Mouse (Mus musculus) cerebellum, adult 11-12 months (tissue): Measurements from ENCODE around the gene Phpt1.
"Not testable (repeated sequence)": the region's sequence is repeated elsewhere in the genome, so short reads cannot be mapped to it uniquely, and the experiment has no call there.

Experiments
- DNase-seq: peaks from one replicate; pipeline ENCODE4 v3.0.0; 2022

Phpt1 gene

GRCm38 (mm10) chr2:25557221-25557963 lies 17.6 kb downstream of the Phpt1 start, which contains the start of gene Edf1:
Edf1 (plus strand) TSS chr2:25557847.
- DNase-seq: peak; percentile 96

- peak; percentile 15 for DNase-seq
These were observed 18.7 kb downstream of the Phpt1 start for GRCm38 (mm10) chr2:25556296-25556695.

DNA sequence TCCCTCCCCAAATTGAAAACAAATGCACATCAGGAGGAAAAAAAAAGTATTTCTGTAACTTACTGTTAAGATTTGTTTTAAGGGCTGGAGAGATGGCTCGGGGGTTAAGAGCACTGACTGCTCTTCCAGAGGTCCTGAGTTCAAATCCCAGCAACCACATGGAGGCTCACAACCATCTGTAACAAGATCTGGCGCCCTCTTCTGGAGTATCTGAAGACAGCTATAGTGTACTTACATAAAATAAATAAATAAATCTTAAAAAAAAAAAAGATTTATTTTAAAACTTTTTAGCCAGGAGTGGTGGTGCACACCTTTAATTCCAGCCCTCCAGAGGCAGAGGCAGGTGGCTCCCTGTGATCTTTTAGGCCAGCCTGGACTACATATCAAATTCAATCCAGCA lies 19.5 kb downstream of the Phpt1 start:
- peak; percentile 18 for DNase-seq

- not testable (repeated sequence) for DNase-seq
These were observed 21.7 kb downstream of the Phpt1 start for GRCm38 (mm10) chr2:25553171-25553786.

- peak; percentile 67 for DNase-seq
These were observed 23.8 kb downstream of the Phpt1 start for GRCm38 (mm10) chr2:25551186-25551585.

- DNase-seq: peak; percentile 28
These were observed 25.7 kb downstream of the Phpt1 start for GRCm38 (mm10) chr2:25549021-25549991.

DNA sequence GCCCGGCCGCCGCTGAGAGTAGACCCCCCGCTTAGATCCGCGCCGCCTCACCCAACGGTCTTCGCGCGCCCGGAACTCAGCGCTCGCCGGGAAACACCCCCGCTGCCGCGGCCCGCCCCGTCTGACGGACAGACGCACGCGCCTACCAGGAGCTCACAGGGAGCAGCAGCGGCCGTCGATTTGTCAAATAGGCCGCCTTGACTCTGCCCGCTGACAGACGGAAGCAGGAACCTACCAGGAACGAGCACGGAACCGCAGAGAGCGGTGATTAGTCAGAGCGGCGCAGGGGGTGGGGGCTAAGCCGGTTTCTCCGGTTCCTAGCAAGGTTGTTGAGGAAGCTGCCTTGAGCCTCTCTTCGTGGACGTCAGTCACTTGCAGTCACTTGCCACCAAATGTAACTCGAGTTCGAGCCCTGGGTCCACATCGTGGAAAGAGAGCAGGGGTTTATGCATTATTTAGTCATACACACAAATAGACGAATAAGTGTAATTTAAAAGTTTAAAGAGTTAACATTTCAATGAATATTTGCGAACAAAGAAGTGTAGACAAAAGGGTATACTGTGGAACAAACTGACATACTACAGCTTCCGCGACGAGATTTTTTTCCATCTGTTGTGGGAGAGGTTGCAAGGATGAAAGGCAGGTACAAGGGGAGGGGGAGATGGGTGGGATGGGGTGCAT lies 28.1 kb downstream of the Phpt1 start, which contains the start of gene Traf2:
Gene Traf2, minus strand, starts transcription at position 130 of the 681 bp plus-strand sequence.
- DNase-seq: peak; percentile 98

- peak; percentile 25 for DNase-seq
These were observed 28.8 kb downstream of the Phpt1 start for GRCm38 (mm10) chr2:25545996-25546810.

- no peak for DNase-seq
These were observed 33.2 kb downstream of the Phpt1 start for GRCm38 (mm10) chr2:25541644-25542367.

GRCm38 (mm10) chr2:25540541-25540948 lies 34.5 kb downstream of the Phpt1 start:
- no peak for DNase-seq

DNA sequence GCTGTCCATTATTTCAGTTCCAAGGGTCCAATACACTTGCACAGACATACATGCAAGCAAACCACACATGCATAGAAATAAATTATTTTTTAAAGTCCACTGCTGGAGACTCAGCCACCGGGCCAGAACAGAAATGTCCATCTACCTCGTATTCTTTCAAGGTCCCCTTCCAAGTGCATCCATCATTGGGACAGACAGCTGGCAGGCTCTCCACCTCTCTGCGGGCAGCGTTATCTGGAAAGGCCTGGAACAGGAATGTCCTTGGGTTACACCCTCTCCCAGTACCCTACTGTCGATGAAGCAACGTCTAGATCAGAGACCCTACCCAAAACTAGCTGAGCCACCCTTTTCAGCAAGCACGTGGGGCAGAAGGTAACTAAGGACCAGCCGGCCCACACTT lies 38.5 kb downstream of the Phpt1 start:
- DNase-seq: no peak

DNA sequence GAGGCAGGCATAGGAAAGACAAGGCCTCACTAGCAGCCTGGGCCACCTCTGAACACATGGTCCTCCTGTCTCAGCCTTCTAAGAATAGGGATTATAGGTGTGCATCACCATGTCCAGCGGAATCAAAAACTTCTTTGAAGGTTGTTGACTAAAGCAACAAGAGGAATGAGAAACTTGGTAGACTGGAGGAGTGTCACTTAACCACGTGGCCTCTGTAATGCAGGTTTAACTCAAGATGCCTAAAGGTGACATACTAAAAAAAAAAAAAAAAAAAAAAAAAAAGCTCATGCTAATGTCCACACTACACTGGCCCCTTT lies 40.2 kb downstream of the Phpt1 start:
- no peak for DNase-seq

- peak; percentile 82 for DNase-seq
These were observed 40.7 kb downstream of the Phpt1 start for GRCm38 (mm10) chr2:25534178-25534865.

DNA sequence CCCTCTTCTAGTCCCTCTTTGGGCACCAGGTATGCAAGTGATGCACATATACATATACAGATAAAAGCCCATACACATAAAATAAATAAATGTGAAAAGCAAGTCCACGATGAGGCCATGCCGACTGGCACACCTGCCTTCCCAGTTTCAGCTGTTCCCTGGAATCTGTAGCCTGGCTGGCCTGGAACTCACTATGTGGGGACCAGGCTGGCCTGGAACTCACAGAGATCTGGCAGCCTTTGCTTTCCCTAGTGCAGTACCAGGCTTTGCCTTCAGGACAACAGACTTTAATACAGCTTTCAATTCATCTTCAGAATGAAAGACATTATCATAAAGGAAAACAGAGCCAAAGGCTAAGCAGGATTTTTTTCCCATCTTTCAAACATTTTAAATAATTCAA lies 41.3 kb downstream of the Phpt1 start:
- no peak for DNase-seq

DNA sequence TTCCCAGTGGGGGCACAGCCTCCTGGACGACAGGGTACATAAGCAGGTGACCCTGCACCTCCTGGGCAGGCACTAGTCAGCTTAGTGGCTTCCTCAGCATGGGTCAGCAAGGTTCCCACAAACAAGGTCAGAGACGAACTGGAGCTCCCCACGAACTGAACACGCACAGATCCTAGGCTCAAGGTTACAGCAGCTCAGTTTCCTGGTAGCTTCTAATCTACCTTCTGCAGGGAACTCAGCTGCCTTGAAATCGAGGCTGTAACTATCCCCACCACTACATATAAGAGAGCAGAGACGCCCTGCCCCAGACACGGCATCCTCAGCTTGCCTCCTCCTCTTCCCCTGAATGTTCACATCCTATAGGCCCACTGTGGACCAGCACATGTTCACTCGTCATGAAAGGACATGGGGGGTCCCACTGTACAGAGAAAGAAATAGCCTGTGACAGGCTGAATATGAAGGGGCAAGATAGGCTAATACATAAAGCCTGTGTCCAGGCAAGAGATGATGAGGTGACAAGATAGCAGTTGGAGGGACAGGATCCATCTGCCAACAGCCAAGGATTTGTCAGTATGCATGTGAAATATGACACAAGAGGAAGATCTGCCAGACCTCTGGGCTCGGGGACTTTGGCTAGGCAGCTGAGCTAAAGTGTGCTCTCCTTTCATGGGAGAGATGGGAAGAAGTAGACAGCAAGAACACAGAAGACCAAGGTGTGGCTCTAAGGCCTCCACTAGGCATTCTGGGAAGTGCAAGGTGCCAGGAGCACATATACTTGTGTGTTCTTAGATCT lies 48.3 kb downstream of the Phpt1 start:
- no peak for DNase-seq
